Mouse (Mus musculus) MEL (cell line): Measurements from ENCODE around the gene Mindy3. TPM values are rescaled to one million over a fixed set of nuclear protein-coding genes. Genes with fewer than 3 reads are reported as not detected.
A peak's percentile ranks its signal among the peaks of the same experiment; 100 is the strongest.

ENCODE experiments used
- DNase-seq: peaks from one replicate; pipeline ENCODE4 v3.0.0; 2011; ENCODE audit warnings: low read depth, low spot score
- H3K27ac ChIP-seq: 2 replicates; pipeline ENCODE4 v1.5.1; 2012; ENCODE audit warnings: low read depth, mild to moderate bottlenecking, control low read depth, low read length, moderate library complexity; ENCODE audit not compliant: control insufficient read depth
- H3K27me3 ChIP-seq, 2 experiments: fragments of 150-350 bp in 1 of 2; sonication (generic) in 1 of 2; 2 replicates each; pipeline ENCODE4 v1.6.1; 2012; ENCODE audit warnings: low read length in 2 of 2, mild to moderate bottlenecking in 2 of 2, improper control_type of control experiment in 1 of 2, moderate library complexity in 1 of 2; ENCODE audit not compliant: insufficient read depth in 2 of 2, control insufficient read depth in 1 of 2
- H3K36me3 ChIP-seq, 2 experiments: 2 replicates each; pipeline ENCODE4 v1.6.1; 2012 to 2014; ENCODE audit warnings: low read length in 2 of 2, improper control_type of control experiment in 1 of 2, inconsistent platforms in 1 of 2, mild to moderate bottlenecking in 1 of 2; ENCODE audit not compliant: insufficient read depth in 2 of 2, control insufficient read depth in 1 of 2
- H3K4me1 ChIP-seq, 2 experiments: fragments of 150-350 bp in 1 of 2; sonication (generic) in 1 of 2; 2 replicates each; pipeline ENCODE4 v1.6.1; 2012; ENCODE audit warnings: low read length in 2 of 2, improper control_type of control experiment in 1 of 2, mild to moderate bottlenecking in 1 of 2; ENCODE audit not compliant: insufficient read depth in 2 of 2, control insufficient read depth in 1 of 2
- H3K4me3 ChIP-seq, 2 experiments: fragments of 150-350 bp in 1 of 2; sonication (generic) in 1 of 2; 2 replicates each; pipeline ENCODE4 v1.5.1; 2012; ENCODE audit warnings: low read depth in 2 of 2, low read length in 2 of 2, mild to moderate bottlenecking in 2 of 2, moderate library complexity in 2 of 2, control low read depth in 1 of 2, improper control_type of control experiment in 1 of 2; ENCODE audit not compliant: control insufficient read depth in 1 of 2, insufficient read depth in 1 of 2
- H3K79me2 ChIP-seq: 2 replicates; pipeline ENCODE4 v1.6.1; 2012; ENCODE audit warnings: mild to moderate bottlenecking, low read length, moderate library complexity; ENCODE audit not compliant: control insufficient read depth, poor library complexity, insufficient read depth
- H3K9ac ChIP-seq: 2 replicates; pipeline ENCODE4 v1.6.1; 2012; ENCODE audit warnings: low read depth, mild to moderate bottlenecking, control low read depth, low read length, moderate library complexity; ENCODE audit not compliant: control insufficient read depth, poor library complexity, severe bottlenecking
- H3K9me3 ChIP-seq: fragments of 150-350 bp; sonication (generic); replicated peaks from 2 replicates; pipeline ENCODE4 v1.6.1; 2012; ENCODE audit warnings: mild to moderate bottlenecking, low read length, improper control_type of control experiment, moderate library complexity; ENCODE audit not compliant: insufficient read depth
- BHLHE40 ChIP-seq: IDR thresholded peaks from 2 replicates; pipeline ENCODE4 v1.6.1; 2012; ENCODE audit warnings: low read depth, mild to moderate bottlenecking, inconsistent platforms, low read length, improper control_type of control experiment, borderline replicate concordance
- ELF1 ChIP-seq: IDR thresholded peaks from 2 replicates; pipeline ENCODE4 v1.6.1; 2014; ENCODE audit warnings: low read depth, mild to moderate bottlenecking, inconsistent platforms, low read length, improper control_type of control experiment, moderate library complexity
- EP300 ChIP-seq, 2 experiments: IDR thresholded peaks; 2 replicates each; pipeline ENCODE4 v1.6.1; 2011; ENCODE audit warnings: improper control_type of control experiment in 2 of 2, low read length in 2 of 2, low read depth in 1 of 2, mild to moderate bottlenecking in 1 of 2
- ETS1 ChIP-seq: IDR thresholded peaks from 2 replicates; pipeline ENCODE4 v1.6.1; 2012; ENCODE audit warnings: low read depth, mild to moderate bottlenecking, inconsistent platforms, low read length, improper control_type of control experiment, moderate library complexity
- GATA1 ChIP-seq: IDR thresholded peaks from 2 replicates; pipeline ENCODE4 v1.6.1; 2011; ENCODE audit warnings: low read depth, low read length, improper control_type of control experiment
- HCFC1 ChIP-seq: IDR thresholded peaks from 2 replicates; pipeline ENCODE4 v1.6.1; 2012; ENCODE audit warnings: low read depth, mild to moderate bottlenecking, inconsistent platforms, low read length, improper control_type of control experiment, moderate library complexity
- JUND ChIP-seq: IDR thresholded peaks from 2 replicates; pipeline ENCODE4 v1.6.1; 2011; ENCODE audit warnings: low read depth, mild to moderate bottlenecking, improper control_type of control experiment, low read length
- MAZ ChIP-seq: IDR thresholded peaks from 2 replicates; pipeline ENCODE4 v1.6.1; 2012; ENCODE audit warnings: low read depth, mild to moderate bottlenecking, inconsistent platforms, low read length, improper control_type of control experiment
- MXI1 ChIP-seq: IDR thresholded peaks from 2 replicates; pipeline ENCODE4 v1.6.1; 2011; ENCODE audit warnings: mild to moderate bottlenecking, low read depth, low read length, improper control_type of control experiment
- NRF1 ChIP-seq: IDR thresholded peaks from 2 replicates; pipeline ENCODE4 v1.6.1; 2014; ENCODE audit warnings: low read depth, mild to moderate bottlenecking, inconsistent platforms, low read length, improper control_type of control experiment, moderate library complexity; ENCODE audit not compliant: poor library complexity, insufficient read depth, severe bottlenecking
- RCOR1 ChIP-seq: IDR thresholded peaks from 2 replicates; pipeline ENCODE4 v1.6.1; 2012; ENCODE audit warnings: low read depth, mild to moderate bottlenecking, inconsistent platforms, low read length, improper control_type of control experiment
- TAL1 ChIP-seq: IDR thresholded peaks from 2 replicates; pipeline ENCODE4 v1.6.1; 2012; ENCODE audit warnings: mild to moderate bottlenecking, inconsistent platforms, low read length, moderate library complexity, mixed read lengths
- TCF12 ChIP-seq: IDR thresholded peaks from 2 replicates; pipeline ENCODE4 v1.6.1; 2014; ENCODE audit warnings: low read depth, mild to moderate bottlenecking, inconsistent platforms, low read length, improper control_type of control experiment, moderate library complexity
- ZKSCAN1 ChIP-seq: IDR thresholded peaks from 2 replicates; pipeline ENCODE4 v1.6.1; 2012; ENCODE audit warnings: low read depth, mild to moderate bottlenecking, inconsistent platforms, low read length, improper control_type of control experiment, moderate library complexity
- ZMIZ1 ChIP-seq: IDR thresholded peaks from 2 replicates; pipeline ENCODE4 v1.6.1; 2012; ENCODE audit warnings: low read depth, mild to moderate bottlenecking, inconsistent platforms, low read length, improper control_type of control experiment, moderate library complexity
- polyA plus RNA-seq, 2 experiments: library from polyadenylated mRNA; stranded (reverse) in 1 of 2; unstranded in 1 of 2; fragments of >175 nt in 1 of 2; fragments of >200 nt in 1 of 2; gene quantifications; 2 replicates each; pipeline versions ENCODE4 v1.2.1 to v1.2.4; 2012; ENCODE audit warnings: low replicate concordance in 2 of 2, low read depth in 1 of 2; ENCODE audit not compliant: insufficient read length in 2 of 2, insufficient read depth in 1 of 2, missing spikeins in 1 of 2
- total RNA-seq: library from RNA; depleted of rRNA; stranded (reverse); fragments of 300-350 nt; gene quantifications from 2 replicates; pipeline ENCODE4 v1.2.3, GENCODE M21; 2012

Mindy3 gene
- total and polyA plus RNA-seq, 3 experiments, result 23.8 to 40.6 TPM; not detected in 1

GRCm38 (mm10) chr2:12372883-12373282 lies 46.4 kb downstream of the Mindy3 start:
- H3K27ac ChIP-seq, result peak overlapping the region; percentile 59
- H3K79me2 ChIP-seq, result no peaks in the 10 kb centered on the region
- TF ChIP-seq EP300 (IDR thresholded peaks at IDR 0.05; ENCODE audit: low read depth in 1 of 2, low read length in 2 of 2) (peak; percentile 89 to 96), ETS1 (peak; percentile 72), TAL1 (peak; percentile 90), NRF1 (no peak), MAZ (peak; percentile 95), JUND (no peak), TCF12 (peak; percentile 97), RCOR1 (peak; percentile 83), ZKSCAN1 (no peak), BHLHE40 (no peak), GATA1 (peak; percentile 89), ELF1 (peak; percentile 49; the same call in 1 of the 2 replicates), MXI1 (0 out of 2 replicates have a peak, but pooled peaks have one; percentile 30), HCFC1 (no peak)
- H3K9me3 ChIP-seq, result no peaks in the 10 kb centered on the region
- H3K4me1 ChIP-seq, result peaks cover 21 to 32% of the 10 kb centered on the region in 2 experiments
- H3K27me3 ChIP-seq, result no peaks in the 10 kb centered on the region
- no peak overlapping the region for H3K9ac ChIP-seq
- no peak overlapping the region for H3K4me3 ChIP-seq
- peaks cover 0 to 36% of the 10 kb centered on the region in 2 experiments; a peak in 2 of 4 replicates for H3K36me3 ChIP-seq
- DNase-seq, result peak; percentile 72

- no peaks in the 10 kb centered on the region for H3K79me2 ChIP-seq
- H3K27ac ChIP-seq, result no peak overlapping the region
- no peak for TF ChIP-seq ZMIZ1
- H3K9me3 ChIP-seq, result no peaks in the 10 kb centered on the region
- peaks cover 27 to 39% of the 10 kb centered on the region in 2 experiments for H3K4me1 ChIP-seq
- peaks cover 0 to 47% of the 10 kb centered on the region in 2 experiments; a peak in 3 of 4 replicates for H3K36me3 ChIP-seq
- H3K4me3 ChIP-seq, result no peak overlapping the region
- no peaks in the 10 kb centered on the region for H3K27me3 ChIP-seq
- DNase-seq, result no peak
- no peak overlapping the region for H3K9ac ChIP-seq
These were observed 47.9 kb downstream of the Mindy3 start for GRCm38 (mm10) chr2:12371401-12371800.
